Mouse (Mus musculus) liver, adult 2 months (tissue): ENCODE data around the gene Rasgrp2.

ENCODE experiments used
- CTCF ChIP-seq: fragments of 200-500 bp; IDR thresholded peaks from 2 replicates; pipeline ENCODE4 v1.5.1; 2011; ENCODE audit warnings: low read depth, low read length, control low read depth
- POLR2A ChIP-seq: fragments of 200-500 bp; IDR thresholded peaks from 2 replicates; pipeline ENCODE4 v1.6.1; 2011; ENCODE audit warnings: low read length, control low read depth; ENCODE audit not compliant: insufficient read depth; ENCODE audit errors: extremely low read depth

DNA sequence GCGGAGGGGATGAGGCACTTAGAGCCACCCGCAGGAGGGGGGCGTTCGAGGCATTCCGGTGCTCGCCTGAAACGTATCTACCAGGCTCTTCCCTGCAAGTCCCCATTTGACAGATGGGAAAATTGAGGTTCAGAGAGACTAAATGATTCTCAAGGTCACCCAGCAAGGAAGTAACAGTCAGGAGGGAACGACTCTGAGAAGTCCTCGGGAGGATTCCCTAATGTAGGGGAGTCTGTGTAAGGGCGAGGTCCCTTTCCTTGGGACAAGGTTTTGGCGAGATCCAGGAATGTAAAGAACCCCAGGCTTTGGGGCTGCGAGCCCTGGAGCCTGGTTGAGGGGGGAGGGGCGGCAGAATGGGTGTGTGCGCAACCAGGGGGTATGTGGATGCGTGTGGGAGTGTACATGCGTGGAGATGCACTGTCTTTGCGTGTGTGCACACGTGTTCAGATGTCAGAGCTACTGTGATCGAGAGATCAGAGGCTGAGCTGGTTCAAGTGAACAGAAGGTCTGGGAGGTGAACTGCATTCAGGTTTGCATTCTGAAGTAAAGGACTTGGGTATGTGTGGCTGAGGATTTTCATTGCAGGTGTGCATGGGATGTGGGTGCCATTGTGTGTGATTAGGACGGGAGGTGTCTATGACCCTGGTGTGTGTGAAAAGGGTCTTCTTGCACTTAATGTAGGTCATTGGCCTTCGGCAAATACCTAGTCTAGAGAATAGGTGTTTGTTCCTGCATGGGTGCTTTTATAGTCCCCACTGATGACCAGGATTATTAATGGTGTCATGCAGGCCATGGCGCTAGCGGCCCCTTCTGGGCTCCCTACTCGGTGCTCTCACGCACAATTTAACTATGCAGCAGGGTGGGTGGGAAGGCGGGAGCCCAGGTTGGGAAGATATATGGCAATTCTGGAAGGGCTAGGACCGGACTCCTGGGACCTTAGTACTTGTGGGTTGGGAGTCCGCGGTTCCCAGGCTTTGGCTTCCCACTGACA is 1.3 kb downstream of the Rasgrp2 start:
- TF ChIP-seq CTCF (no peak), POLR2A (no peak)
